Mouse (Mus musculus): Measurements from ENCODE around the gene Fcer1g.
"Not testable (repeated sequence)": the region's sequence is repeated elsewhere in the genome, so short reads cannot be mapped to it uniquely, and the experiment has no call there.

Gene Fcer1g

GRCm38 (mm10) chr1:171263666-171264461 lies 29.7 kb upstream of the Fcer1g start:
- DNase-seq, result no peak

GRCm38 (mm10) chr1:171263185-171263611 lies 29.0 kb upstream of the Fcer1g start:
- no peak for DNase-seq

- DNase-seq, result no peak
These were observed 28.5 kb upstream of the Fcer1g start for GRCm38 (mm10) chr1:171262594-171263130.

- DNase-seq, result no peak
These were observed 26.2 kb upstream of the Fcer1g start for GRCm38 (mm10) chr1:171260316-171260715.

GRCm38 (mm10) chr1:171258921-171259320 lies 24.8 kb upstream of the Fcer1g start:
- DNase-seq, result no peak

- no peak for DNase-seq
These were observed 23.6 kb upstream of the Fcer1g start for GRCm38 (mm10) chr1:171257781-171258180.

- peak; percentile 46 to 49 for DNase-seq
These were observed 22.9 kb upstream of the Fcer1g start for GRCm38 (mm10) chr1:171256937-171257548.

- no peak for DNase-seq
These were observed 22.1 kb upstream of the Fcer1g start for GRCm38 (mm10) chr1:171256095-171256818.

GRCm38 (mm10) chr1:171252415-171252814 lies 18.2 kb upstream of the Fcer1g start:
- no peak for DNase-seq

- no peak for DNase-seq
These were observed 17.6 kb upstream of the Fcer1g start for GRCm38 (mm10) chr1:171251594-171252324.

- DNase-seq, result no peak
These were observed 16.8 kb upstream of the Fcer1g start, which contains the start of gene Ndufs2 for GRCm38 (mm10) chr1:171250680-171251593. TSS of gene Ndufs2 (minus strand) at chr1:171251388.

- no peak for DNase-seq
These were observed 15.9 kb upstream of the Fcer1g start, which contains the start of gene Adamts4 for GRCm38 (mm10) chr1:171249913-171250600. TSS of gene Adamts4 (plus strand) at chr1:171250421.

- no peak for DNase-seq
These were observed 14.4 kb upstream of the Fcer1g start for GRCm38 (mm10) chr1:171248386-171249226.

- no peak for DNase-seq
These were observed 13.8 kb upstream of the Fcer1g start for GRCm38 (mm10) chr1:171247916-171248315.

GRCm38 (mm10) chr1:171247453-171247841 lies 13.3 kb upstream of the Fcer1g start:
- peak in 1 of 2 experiments; percentile 36 for DNase-seq

- peak; percentile 96 for DNase-seq
These were observed 12.7 kb upstream of the Fcer1g start for GRCm38 (mm10) chr1:171246709-171247452.

GRCm38 (mm10) chr1:171245353-171245752 lies 11.2 kb upstream of the Fcer1g start:
- DNase-seq, result no peak

GRCm38 (mm10) chr1:171241952-171242351 lies 7.8 kb upstream of the Fcer1g start:
- DNase-seq, result not testable (repeated sequence)

- no peak for DNase-seq
These were observed 6.7 kb upstream of the Fcer1g start for GRCm38 (mm10) chr1:171240911-171241310.
